Mouse (Mus musculus) forebrain, embryonic 13.5 days (tissue): ENCODE measurements at regions not wholly inside any gene's neighbourhood (a gene's known extent, or its start where the extent isn't known, plus 50 kb on each side); places are given as distances from the start of the nearest gene placed in this dataset.

ENCODE experiments used
- ATAC-seq: fragments of 200-750 bp; cut with Nextera tagmentation; 2 replicates; pipeline ENCODE4 v1.8.0; 2017
- H3K27ac ChIP-seq: fragments of 300-500 bp; sonication (generic); 2 replicates; pipeline ENCODE4 v1.5.1; 2015; ENCODE audit warnings: inconsistent platforms, mild to moderate bottlenecking, moderate library complexity
- H3K27me3 ChIP-seq: fragments of 300-500 bp; sonication (generic); 2 replicates; pipeline ENCODE4 v1.6.1; 2015; ENCODE audit warnings: mild to moderate bottlenecking, inconsistent platforms
- H3K36me3 ChIP-seq: fragments of 300-500 bp; sonication (generic); 2 replicates; pipeline ENCODE4 v1.6.1; 2015; ENCODE audit warnings: mild to moderate bottlenecking, inconsistent platforms; ENCODE audit not compliant: poor library complexity, severe bottlenecking
- H3K4me1 ChIP-seq: fragments of 300-500 bp; sonication (generic); 2 replicates; pipeline ENCODE4 v1.6.1; 2015; ENCODE audit warnings: inconsistent platforms
- H3K4me2 ChIP-seq: fragments of 300-500 bp; sonication (generic); 2 replicates; pipeline ENCODE4 v1.6.1; 2015; ENCODE audit warnings: inconsistent platforms, mild to moderate bottlenecking, moderate library complexity
- H3K4me3 ChIP-seq: fragments of 300-500 bp; sonication (generic); 2 replicates; pipeline ENCODE4 v1.5.1; 2015; ENCODE audit warnings: mild to moderate bottlenecking, inconsistent platforms
- H3K9ac ChIP-seq: fragments of 300-500 bp; sonication (generic); 2 replicates; pipeline ENCODE4 v1.6.1; 2015; ENCODE audit warnings: mild to moderate bottlenecking, inconsistent platforms
- H3K9me3 ChIP-seq: fragments of 300-500 bp; sonication (generic); replicated peaks from 2 replicates; pipeline ENCODE4 v1.6.1; 2016; ENCODE audit warnings: inconsistent platforms
- WGBS: fragments of 180-500 bp; shearing (Covaris S2); methylation state at CpG from one replicate; pipeline ENCODE4 v1.1.7; 2015; 5-methylcytosine and 5-hydroxymethylcytosine counted together

GRCm38 (mm10) chr19:52503331-52503730 is 239.2 kb downstream of the Ins1 start:
- H3K27me3 ChIP-seq, result no peaks in the 10 kb centered on the region
- H3K4me1 ChIP-seq, result no peaks in the 10 kb centered on the region
- 0 out of 2 replicates have a peak, but pooled peaks cover 8% of the 10 kb centered on the region for H3K9me3 ChIP-seq
- H3K4me2 ChIP-seq, result no peak overlapping the region
- H3K36me3 ChIP-seq, result no peaks in the 10 kb centered on the region
- no peak overlapping the region for H3K27ac ChIP-seq
- H3K9ac ChIP-seq, result no peak overlapping the region
- H3K4me3 ChIP-seq, result no peak overlapping the region
- no peak for ATAC-seq
- WGBS, result 78% methylated on average over 4 of the region's 4 CpGs
